7 mouse cellular contexts compared by ENCODE assay signal in genomic region chr2:145785758-145786617, GRCm38 (mm10).
DNase-seq lines count a peak whose midpoint lies in the region; ATAC-seq and TF ChIP-seq lines count a peak whose summit lies in the region.

No protein-coding gene starts in this region.

- no peaks in the 10 kb centered on the region for H3K36me3 ChIP-seq in hindbrain, embryonic 16.5 days (ENCODE audit: control insufficient read depth, insufficient read depth, low read length)
- H3K36me3 ChIP-seq in limb, embryonic 11.5 days (ENCODE audit: control insufficient read depth, insufficient read depth, low read length), result no peaks in the 10 kb centered on the region
- no peaks in the 10 kb centered on the region for H3K36me3 ChIP-seq in midbrain, embryonic 11.5 days (ENCODE audit: control insufficient read depth, insufficient read depth, low read length)
- no peaks in the 10 kb centered on the region for H3K36me3 ChIP-seq in stomach, embryonic 16.5 days (ENCODE audit: control insufficient read depth, insufficient read depth, low read length)

- peak; percentile 76 for DNase-seq in Patski (ENCODE audit: low read depth, low spot score)
- peak; percentile 44 to 51 for DNase-seq in cerebellum, postnatal 25 days
- DNase-seq in gastrocnemius, postnatal 14 days, result peak; percentile 39
- peak; percentile 73 for DNase-seq in limb, embryonic 11.5 days (ENCODE audit: low spot score)
- DNase-seq in midbrain, embryonic 11.5 days (ENCODE audit: low spot score, missing footprints), result peak; percentile 92

- no peak for TF ChIP-seq CTCF in Patski (IDR thresholded peaks at IDR 0.05)

- no peaks in the 10 kb centered on the region for H3K9me3 ChIP-seq in hindbrain, embryonic 16.5 days (ENCODE audit: control insufficient read depth, low read length)
- no peaks in the 10 kb centered on the region for H3K9me3 ChIP-seq in limb, embryonic 11.5 days (ENCODE audit: control insufficient read depth, low read length)
- H3K9me3 ChIP-seq in midbrain, embryonic 11.5 days (ENCODE audit: control insufficient read depth, low read length), result no peaks in the 10 kb centered on the region
- no peaks in the 10 kb centered on the region for H3K9me3 ChIP-seq in stomach, embryonic 16.5 days (replicated peaks; ENCODE audit: control insufficient read depth, low read length)

- peaks cover 19% of the 10 kb centered on the region for H3K4me1 ChIP-seq in hindbrain, embryonic 16.5 days (ENCODE audit: control insufficient read depth, insufficient read depth, low read depth, low read length)
- H3K4me1 ChIP-seq in limb, embryonic 11.5 days (ENCODE audit: control insufficient read depth, insufficient read depth, low read length), result peaks cover 16% of the 10 kb centered on the region
- H3K4me1 ChIP-seq in midbrain, embryonic 11.5 days (ENCODE audit: control insufficient read depth, insufficient read depth, low read length), result peaks cover 13% of the 10 kb centered on the region
- H3K4me1 ChIP-seq in stomach, embryonic 16.5 days (ENCODE audit: control insufficient read depth, insufficient read depth, low read length), result peaks cover 37% of the 10 kb centered on the region

- H3K4me2 ChIP-seq in hindbrain, embryonic 16.5 days (ENCODE audit: low read length), result peak overlapping the region; percentile 55
- peak overlapping the region; percentile 54 for H3K4me2 ChIP-seq in limb, embryonic 11.5 days (ENCODE audit: low read depth, severe bottlenecking)
- H3K4me2 ChIP-seq in midbrain, embryonic 11.5 days, result peak overlapping the region; percentile 64
- H3K4me2 ChIP-seq in stomach, embryonic 16.5 days (ENCODE audit: low read depth, low read length), result peak overlapping the region; percentile 55

- H3K27me3 ChIP-seq in Patski, result no peaks in the 10 kb centered on the region
- no peaks in the 10 kb centered on the region for H3K27me3 ChIP-seq in hindbrain, embryonic 16.5 days (replicated peaks; ENCODE audit: control insufficient read depth, insufficient read depth, low read length)
- H3K27me3 ChIP-seq in limb, embryonic 11.5 days (ENCODE audit: control insufficient read depth, insufficient read depth, low read length), result no peaks in the 10 kb centered on the region
- no peaks in the 10 kb centered on the region for H3K27me3 ChIP-seq in midbrain, embryonic 11.5 days (ENCODE audit: control insufficient read depth, insufficient read depth, low read length)
- H3K27me3 ChIP-seq in stomach, embryonic 16.5 days (ENCODE audit: control insufficient read depth, insufficient read depth, low read length), result no peaks in the 10 kb centered on the region

- 2% methylated on average over 18 of the region's 18 CpGs for WGBS in hindbrain, embryonic 16.5 days
- 2% methylated on average over 18 of the region's 18 CpGs for WGBS in limb, embryonic 11.5 days
- 2% methylated on average over 18 of the region's 18 CpGs for WGBS in midbrain, embryonic 11.5 days
- 3% methylated on average over 18 of the region's 18 CpGs for WGBS in stomach, embryonic 16.5 days

- H3K4me3 ChIP-seq in hindbrain, embryonic 16.5 days (ENCODE audit: low read length), result peak overlapping the region; percentile 28
- peak overlapping the region; percentile 21 for H3K4me3 ChIP-seq in limb, embryonic 11.5 days (ENCODE audit: low read depth, low read length)
- H3K4me3 ChIP-seq in midbrain, embryonic 11.5 days (ENCODE audit: low read depth, low read length), result peak overlapping the region; percentile 29
- H3K4me3 ChIP-seq in stomach, embryonic 16.5 days (replicated peaks; ENCODE audit: low read length), result peak overlapping the region; percentile 40

- H3K27ac ChIP-seq in hindbrain, embryonic 16.5 days (ENCODE audit: low read depth, low read length), result peak overlapping the region; percentile 57
- H3K27ac ChIP-seq in limb, embryonic 11.5 days (replicated peaks; ENCODE audit: low read depth, low read length), result peak overlapping the region; percentile 68
- peak overlapping the region; percentile 8; the same call in 1 of the 2 replicates for H3K27ac ChIP-seq in midbrain, embryonic 11.5 days (ENCODE audit: low read depth, low read length)
- peak overlapping the region; percentile 78 for H3K27ac ChIP-seq in stomach, embryonic 16.5 days (ENCODE audit: low read length)

- in situ Hi-C loops in Patski (cut with MboI; ENCODE audit: low pct_unique_long_range_greater_than_20kb), result loop anchor here (5.0 kb wide), 1 partner anchor 76 kb away; no protein-coding TSS in a partner anchor

- peak overlapping the region; percentile 30 for H3K9ac ChIP-seq in hindbrain, embryonic 16.5 days (ENCODE audit: low read depth, low read length)
- H3K9ac ChIP-seq in limb, embryonic 11.5 days (ENCODE audit: low read length), result peak overlapping the region; percentile 36
- H3K9ac ChIP-seq in midbrain, embryonic 11.5 days (ENCODE audit: low read length), result peak overlapping the region; percentile 59
- peak overlapping the region; percentile 59 for H3K9ac ChIP-seq in stomach, embryonic 16.5 days (ENCODE audit: low read length)

- intact Hi-C loops in gastrocnemius, postnatal 14 days (cut with DNase I; ENCODE audit: low total_unique reads), result no loop called here

- POLR2A ChIA-PET in Patski (lab: Charles Lee), result interaction anchor here (0.6 to 1.4 kb wide), 6 partner anchors 9 to 79 kb away, joined by 3 to 5 read pairs (median 3); no protein-coding TSS in a partner anchor

- ATAC-seq in Patski, result peak; percentile 78
- peak; percentile 83 for ATAC-seq in hindbrain, embryonic 16.5 days
- peak; percentile 70; the same call in 1 of the 2 replicates for ATAC-seq in limb, embryonic 11.5 days (ENCODE audit: insufficient number of reproducible peaks, low FRiP score, low TSS enrichment, low read depth)
- peak; percentile 83 for ATAC-seq in midbrain, embryonic 11.5 days (ENCODE audit: low FRiP score)
- ATAC-seq in stomach, embryonic 16.5 days (ENCODE audit: insufficient read depth, low FRiP score), result peak; percentile 12; the same call in 1 of the 2 replicates

- CTCF ChIA-PET in Patski (lab: Charles Lee), result interaction anchor here (0.9 to 2.3 kb wide), 5 partner anchors 35 to 86 kb away, joined by 3 to 12 read pairs (median 3); no protein-coding TSS in a partner anchor

Comparison
In these comparisons a context has a peak if more than half of its experiments do, and no peak if none do; other contexts are left out.
1. Peak in every context shown above with its lines: DNase-seq, ATAC-seq, H3K4me3 ChIP-seq and H3K27ac ChIP-seq.
2. ATAC-seq: peak in every context shown above with its lines; median percentile 83 in hindbrain, embryonic 16.5 days; 83 in midbrain, embryonic 11.5 days; 78 in Patski; 70 in limb, embryonic 11.5 days; 12 in stomach, embryonic 16.5 days.
3. DNase-seq: peak in every context shown above with its lines; median percentile 92 in midbrain, embryonic 11.5 days; 76 in Patski; 73 in limb, embryonic 11.5 days; 48 in cerebellum, postnatal 25 days; 39 in gastrocnemius, postnatal 14 days.
4. H3K27ac ChIP-seq: peak in every context shown above with its lines; median percentile 78 in stomach, embryonic 16.5 days; 68 in limb, embryonic 11.5 days; 57 in hindbrain, embryonic 16.5 days; 8 in midbrain, embryonic 11.5 days.